Mouse (Mus musculus) myocyte (in vitro differentiated cells): Measurements from ENCODE around the gene Vps45. TPM values are rescaled to one million over a fixed set of nuclear protein-coding genes. Genes with fewer than 3 reads are reported as not detected.

Experiments used
- H3K27me3 ChIP-seq: one replicate; pipeline ENCODE4 v1.6.1; 2011; ENCODE audit not compliant: control insufficient read depth, insufficient read depth, insufficient read length
- H3K36me3 ChIP-seq: one replicate; pipeline ENCODE4 v1.6.1; 2011; ENCODE audit not compliant: control insufficient read depth, insufficient read depth
- H3K4me2 ChIP-seq: one replicate; pipeline ENCODE4 v1.6.1; 2011; ENCODE audit warnings: low read depth, control low read depth
- H3K4me3 ChIP-seq: one replicate; pipeline ENCODE4 v1.5.1; 2011; ENCODE audit warnings: mild to moderate bottlenecking, control low read depth, moderate library complexity
- H3K79me2 ChIP-seq: one replicate; pipeline ENCODE4 v1.6.1; 2011; ENCODE audit not compliant: control insufficient read depth, insufficient read depth
- H3ac ChIP-seq: one replicate; pipeline ENCODE4 v1.6.1; 2011; ENCODE audit not compliant: control insufficient read depth, insufficient read length
- CEBPB ChIP-seq: IDR thresholded peaks from 2 replicates; pipeline ENCODE4 v1.6.1; 2011; ENCODE audit warnings: mild to moderate bottlenecking, moderate library complexity; ENCODE audit not compliant: poor library complexity, insufficient read depth, severe bottlenecking
- E2F4 ChIP-seq: IDR thresholded peaks from one replicate; pipeline ENCODE4 v1.6.1; 2011; ENCODE audit warnings: mild to moderate bottlenecking, control low read depth, moderate library complexity; ENCODE audit not compliant: insufficient read depth
- MAX ChIP-seq: IDR thresholded peaks from one replicate; pipeline ENCODE4 v1.6.1; 2011; ENCODE audit warnings: low read depth, mild to moderate bottlenecking, control low read depth
- MYOD1 ChIP-seq, 3 experiments: IDR thresholded peaks; one replicate each; pipeline ENCODE4 v1.6.1; 2011; ENCODE audit warnings: control low read depth in 2 of 3, low read depth in 2 of 3, mild to moderate bottlenecking in 2 of 3, moderate library complexity in 1 of 3; ENCODE audit not compliant: insufficient read length in 2 of 3, control insufficient read depth in 1 of 3
- MYOG ChIP-seq, 3 experiments: IDR thresholded peaks; one replicate each; pipeline ENCODE4 v1.6.1; 2011; ENCODE audit warnings: control low read depth in 2 of 3, low read depth in 2 of 3, mild to moderate bottlenecking in 2 of 3; ENCODE audit not compliant: insufficient read length in 2 of 3, control insufficient read depth in 1 of 3, insufficient read depth in 1 of 3
- POLR2A ChIP-seq: IDR thresholded peaks from one replicate; pipeline ENCODE4 v1.6.1; 2011; ENCODE audit warnings: low read depth, mild to moderate bottlenecking, control low read depth, moderate library complexity; ENCODE audit not compliant: insufficient read length
- POLR2AphosphoS2 ChIP-seq: IDR thresholded peaks from one replicate; pipeline ENCODE4 v1.6.1; 2011; ENCODE audit warnings: low read depth, control low read depth; ENCODE audit not compliant: insufficient read length
- REST ChIP-seq: IDR thresholded peaks from one replicate; pipeline ENCODE4 v1.6.1; 2011; ENCODE audit warnings: mild to moderate bottlenecking, control low read depth, moderate library complexity; ENCODE audit not compliant: insufficient read depth, insufficient read length
- SRF ChIP-seq: IDR thresholded peaks from one replicate; pipeline ENCODE4 v1.6.1; 2011; ENCODE audit warnings: low read depth; ENCODE audit not compliant: control insufficient read depth, insufficient read length
- TCF12 ChIP-seq: IDR thresholded peaks from one replicate; pipeline ENCODE4 v1.6.1; 2011; ENCODE audit warnings: mild to moderate bottlenecking, control low read depth; ENCODE audit not compliant: poor library complexity, insufficient read depth, severe bottlenecking
- TCF3 ChIP-seq: IDR thresholded peaks from one replicate; pipeline ENCODE4 v1.6.1; 2011; ENCODE audit warnings: low read depth, control low read depth; ENCODE audit not compliant: insufficient read length
- USF1 ChIP-seq: IDR thresholded peaks from one replicate; pipeline ENCODE4 v1.6.1; 2011; ENCODE audit warnings: low read depth, mild to moderate bottlenecking, control low read depth, moderate library complexity
- polyA plus RNA-seq: library from polyadenylated mRNA; unstranded; fragments of >200 nt; fragmentation: generic; extraction: Trizol; gene quantifications from one replicate; pipeline ENCODE4 v1.2.1, GENCODE M21; 2012; ENCODE audit warnings: missing spikeins

The Vps45 gene
- polyA plus RNA-seq, 1 experiment, result 22.0 TPM

DNA sequence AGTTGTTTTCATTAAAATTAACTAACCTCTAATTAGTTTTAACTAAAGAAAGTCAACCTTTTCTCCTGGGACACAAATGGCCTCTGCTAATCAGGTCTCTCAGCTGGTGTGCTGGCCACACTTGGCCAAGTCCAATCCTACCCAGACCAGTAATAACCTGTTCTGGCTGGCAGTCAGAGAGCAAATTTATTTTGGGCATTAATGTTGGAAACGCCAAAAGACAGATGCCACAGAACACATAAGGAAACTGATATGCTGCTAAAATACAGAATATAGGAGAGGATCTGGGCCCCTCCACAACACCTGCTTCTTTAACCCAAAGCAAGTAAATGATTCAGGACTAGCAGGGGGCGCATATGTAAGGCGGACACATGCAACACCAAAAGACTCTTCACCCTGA lies 28.9 kb downstream of the Vps45 start:
- no peak overlapping the region for H3ac ChIP-seq
- H3K79me2 ChIP-seq, result no peaks in the 10 kb centered on the region
- H3K36me3 ChIP-seq, result peaks cover 6% of the 10 kb centered on the region
- TF ChIP-seq MAX, result no peak
- no peak overlapping the region for H3K4me3 ChIP-seq
- no peak overlapping the region for H3K4me2 ChIP-seq
- H3K27me3 ChIP-seq, result no peaks in the 10 kb centered on the region

DNA sequence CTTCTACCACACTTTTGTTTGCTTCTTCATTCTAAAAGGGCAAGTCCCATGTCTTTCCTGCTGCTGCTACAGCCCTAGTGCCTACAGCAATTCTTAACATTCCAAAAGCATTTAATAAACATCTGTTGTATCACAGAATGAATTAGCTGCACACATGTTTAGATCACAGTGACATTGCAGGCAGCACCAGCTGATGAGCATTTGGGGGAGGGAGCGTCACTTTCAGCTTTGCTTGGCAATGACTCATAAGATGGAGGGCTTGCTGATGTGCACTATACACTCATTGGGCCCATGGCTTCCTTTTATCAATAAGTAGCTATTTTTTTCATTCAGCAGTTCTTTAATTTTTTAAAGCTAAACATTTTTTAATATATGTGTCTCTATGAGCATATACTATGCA lies 30.4 kb downstream of the Vps45 start:
- H3K4me3 ChIP-seq, result no peak overlapping the region
- H3K4me2 ChIP-seq, result no peak overlapping the region
- no peaks in the 10 kb centered on the region for H3K79me2 ChIP-seq
- no peaks in the 10 kb centered on the region for H3K27me3 ChIP-seq
- no peak overlapping the region for H3ac ChIP-seq
- H3K36me3 ChIP-seq, result peaks cover 9% of the 10 kb centered on the region
- TF ChIP-seq REST (no peak), MYOG (IDR thresholded peaks at IDR 0.05; ENCODE audit: control insufficient read depth in 1 of 3, insufficient read depth in 1 of 3, insufficient read length in 2 of 3, low read depth in 2 of 3) (peak in 2 of 3 experiments; percentile 37 to 63), MYOD1 (IDR thresholded peaks at IDR 0.05; ENCODE audit: control insufficient read depth in 1 of 3, insufficient read length in 2 of 3, low read depth in 2 of 3) (peak in 2 of 3 experiments; percentile 61 to 64)

- TF ChIP-seq TCF12 (no peak), POLR2A (no peak), POLR2AphosphoS2 (no peak), MYOD1 (IDR thresholded peaks at IDR 0.05; ENCODE audit: control insufficient read depth in 1 of 3, insufficient read length in 2 of 3, low read depth in 2 of 3) (no peak), TCF3 (no peak), REST (no peak), SRF (no peak), MYOG (IDR thresholded peaks at IDR 0.05; ENCODE audit: control insufficient read depth in 1 of 3, insufficient read depth in 1 of 3, insufficient read length in 2 of 3, low read depth in 2 of 3) (no peak), E2F4 (no peak)
- no peak overlapping the region for H3K4me3 ChIP-seq
- no peaks in the 10 kb centered on the region for H3K27me3 ChIP-seq
- H3K36me3 ChIP-seq, result peaks cover 9% of the 10 kb centered on the region
- no peaks in the 10 kb centered on the region for H3K79me2 ChIP-seq
- H3K4me2 ChIP-seq, result no peak overlapping the region
- H3ac ChIP-seq, result no peak overlapping the region
Measured at GRCm38 (mm10) chr3:96027145-96027544, 31.1 kb downstream of the Vps45 start.

DNA sequence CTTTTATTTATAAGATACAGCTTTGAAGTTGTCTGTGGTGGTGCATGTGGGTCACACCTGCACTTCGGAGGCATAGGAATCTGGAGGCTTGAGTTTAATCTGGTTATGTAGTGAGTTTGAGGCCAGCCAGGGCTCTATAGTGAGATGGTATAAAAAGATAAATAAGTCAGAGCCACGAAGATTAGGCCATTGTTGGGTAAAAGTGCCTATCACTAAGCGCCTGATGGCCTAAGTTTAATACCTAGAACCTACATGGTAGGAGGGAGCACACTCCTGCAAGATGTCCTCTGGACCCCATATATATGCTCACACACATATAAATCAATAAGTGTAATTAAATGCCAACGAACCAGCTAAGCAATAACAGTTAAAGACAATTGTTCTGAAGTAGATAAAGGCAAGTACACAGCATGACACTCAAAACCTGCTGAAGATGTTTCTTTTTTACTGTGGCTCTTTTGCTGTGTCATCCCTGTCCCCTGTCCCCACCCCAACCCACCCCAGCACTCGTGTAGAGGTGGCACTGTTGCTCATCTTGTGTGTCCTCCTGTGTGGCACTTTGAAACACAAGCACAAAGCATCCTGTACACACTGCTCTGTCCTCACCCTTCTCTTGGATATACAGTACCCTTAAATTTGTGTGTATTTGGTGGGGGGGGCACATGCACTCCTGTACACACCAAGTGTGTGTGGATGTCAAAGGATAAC lies 36.7 kb downstream of the Vps45 start:
- TF ChIP-seq MAX (no peak), TCF12 (no peak), POLR2A (no peak), CEBPB (no peak), MYOD1 (IDR thresholded peaks at IDR 0.05; ENCODE audit: control insufficient read depth in 1 of 3, insufficient read length in 2 of 3, low read depth in 2 of 3) (no peak), TCF3 (no peak), REST (no peak), MYOG (IDR thresholded peaks at IDR 0.05; ENCODE audit: control insufficient read depth in 1 of 3, insufficient read depth in 1 of 3, insufficient read length in 2 of 3, low read depth in 2 of 3) (no peak), E2F4 (no peak), USF1 (no peak), SRF (no peak), POLR2AphosphoS2 (no peak)
- Histone ChIP-seq H3K4me3 (no peak overlapping the region), H3ac (no peak overlapping the region), H3K79me2 (no peaks in the 10 kb centered on the region), H3K27me3 (no peaks in the 10 kb centered on the region), H3K36me3 (peaks cover 5% of the 10 kb centered on the region), H3K4me2 (no peak overlapping the region)

DNA sequence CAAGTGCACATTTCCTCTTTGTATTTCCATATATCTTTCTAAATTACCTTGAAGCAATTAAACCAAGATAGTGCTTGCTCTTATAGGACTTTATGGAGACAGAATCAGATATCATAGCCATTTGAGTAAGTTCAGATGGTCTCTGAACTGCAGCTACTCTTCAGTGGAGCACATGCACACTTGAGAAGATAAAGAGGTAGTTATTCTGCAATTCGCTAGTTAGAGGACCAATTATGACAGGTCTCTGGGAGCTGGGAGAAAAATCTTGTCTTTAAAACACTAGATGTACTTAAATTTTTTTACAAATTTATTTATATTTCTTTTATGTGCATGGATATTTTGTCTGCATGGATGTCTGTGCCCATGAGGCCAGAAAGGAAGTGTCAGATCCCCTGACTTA lies 37.5 kb downstream of the Vps45 start:
- H3K27me3 ChIP-seq, result no peaks in the 10 kb centered on the region
- peaks cover 5% of the 10 kb centered on the region for H3K36me3 ChIP-seq
- H3K4me2 ChIP-seq, result no peak overlapping the region
- TF ChIP-seq USF1 (no peak), TCF3 (no peak), E2F4 (no peak), MYOG (IDR thresholded peaks at IDR 0.05; ENCODE audit: control insufficient read depth in 1 of 3, insufficient read depth in 1 of 3, insufficient read length in 2 of 3, low read depth in 2 of 3) (no peak), SRF (no peak), CEBPB (no peak), MAX (no peak), POLR2AphosphoS2 (no peak), REST (no peak), POLR2A (no peak), TCF12 (no peak), MYOD1 (IDR thresholded peaks at IDR 0.05; ENCODE audit: control insufficient read depth in 1 of 3, insufficient read length in 2 of 3, low read depth in 2 of 3) (no peak)
- no peak overlapping the region for H3K4me3 ChIP-seq
- H3K79me2 ChIP-seq, result no peaks in the 10 kb centered on the region
- no peak overlapping the region for H3ac ChIP-seq
